Mouse (Mus musculus) forelimb bud, embryonic 11.5 days (tissue): ENCODE measurements at regions not wholly inside any gene's neighbourhood (a gene's known extent, or its start where the extent isn't known, plus 50 kb on each side); places are given as distances from the start of the nearest gene placed in this dataset.

ENCODE experiments used
- DNase-seq: peaks from one replicate; pipeline ENCODE4 v3.0.0-alpha.2; 2012; ENCODE audit warnings: low read depth, low spot score

- no peak for DNase-seq
Measured at GRCm38 (mm10) chr9:8443315-8443714, 100.6 kb upstream of the Trpc6 start.

- no peak for DNase-seq
Measured at GRCm38 (mm10) chr9:8451471-8451870, 92.5 kb upstream of the Trpc6 start.

- no peak for DNase-seq
Measured at GRCm38 (mm10) chr9:8453591-8453990, 90.4 kb upstream of the Trpc6 start.

- DNase-seq = no peak
Measured at GRCm38 (mm10) chr9:8454557-8454956, 89.4 kb upstream of the Trpc6 start.

GRCm38 (mm10) chr9:8459084-8459571 lies 84.8 kb upstream of the Trpc6 start:
- DNase-seq = no peak

- no peak for DNase-seq
Measured at GRCm38 (mm10) chr9:8461737-8462136, 82.2 kb upstream of the Trpc6 start.

- DNase-seq = no peak
Measured at GRCm38 (mm10) chr9:8462881-8463280, 81.1 kb upstream of the Trpc6 start.

GRCm38 (mm10) chr9:8486525-8486924 lies 57.4 kb upstream of the Trpc6 start:
- no peak for DNase-seq

- peak; percentile 1 for DNase-seq
Measured at GRCm38 (mm10) chr9:8487821-8488220, 56.1 kb upstream of the Trpc6 start.
